Mouse (Mus musculus) liver, embryonic 14.5 days (tissue): ENCODE data around the gene Inka1.

Experiments
- CTCF ChIP-seq: IDR thresholded peaks from 2 replicates; pipeline ENCODE4 v1.5.1; 2016; ENCODE audit warnings: antibody characterized with exemption, low read depth, control low read depth
- EP300 ChIP-seq: IDR thresholded peaks from 2 replicates; pipeline ENCODE4 v1.6.1; 2016; ENCODE audit warnings: antibody characterized with exemption, low read depth

DNA sequence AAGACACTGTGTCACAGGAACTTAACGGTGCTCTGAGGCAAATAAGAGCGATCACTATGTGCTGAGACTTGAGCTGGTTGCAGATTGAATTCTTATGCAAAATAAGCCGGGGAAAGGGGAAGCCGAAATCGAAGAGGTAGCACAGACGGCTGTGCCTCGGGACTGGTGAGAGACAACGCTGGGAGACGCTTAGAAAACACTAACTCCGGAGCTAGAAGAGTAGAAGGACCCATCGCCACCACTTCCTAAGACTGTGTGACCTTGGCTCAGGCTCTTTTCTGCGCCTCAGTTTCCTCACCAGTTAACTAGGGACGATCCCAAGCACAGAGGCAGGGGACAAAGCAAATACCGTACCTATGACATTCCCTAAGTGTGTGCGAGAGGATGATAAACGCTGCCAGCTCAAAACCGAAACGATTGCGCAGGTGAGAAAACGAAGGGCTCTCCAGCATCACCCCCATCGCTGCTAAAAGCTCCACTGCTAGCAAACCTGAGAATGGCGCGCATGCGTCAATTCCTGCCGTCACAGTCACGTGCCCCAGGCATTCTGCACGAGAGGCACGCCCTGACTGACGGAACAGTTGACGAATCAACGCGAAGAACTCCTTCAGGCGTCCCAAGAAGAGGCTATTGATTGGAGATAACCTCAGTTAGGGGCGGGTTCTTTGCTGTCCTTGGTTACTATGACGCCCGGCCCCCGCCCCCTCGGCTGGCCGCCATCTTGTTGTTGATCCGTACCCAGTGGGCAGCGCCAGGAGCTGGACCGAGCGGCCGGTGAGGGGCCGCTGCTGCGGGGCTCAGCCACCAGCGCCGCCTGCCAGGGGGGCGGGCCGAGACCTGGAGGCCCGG, 16.5 kb upstream of the Inka1 start, which contains the start of gene Ip6k1:
- no peak for TF ChIP-seq CTCF
- TF ChIP-seq EP300, result no peak
